Mouse (Mus musculus): ENCODE measurements at regions not wholly inside any gene's neighbourhood (a gene's known extent, or its start where the extent isn't known, plus 50 kb on each side); places are given as distances from the start of the nearest gene placed in this dataset.
"Not testable (repeated sequence)": the region's sequence is repeated elsewhere in the genome, so short reads cannot be mapped to it uniquely, and the experiment has no call there.

- no peak for DNase-seq (ENCODE audit: low spot score)
These were observed 465.7 kb downstream of the Adam6a start for GRCm38 (mm10) chr12:114009391-114009790.

- DNase-seq (ENCODE audit: low spot score) = peak; percentile 12
These were observed 469.2 kb downstream of the Adam6a start for GRCm38 (mm10) chr12:114012860-114013259.

- DNase-seq (ENCODE audit: low spot score) = not testable (repeated sequence)
These were observed 493.3 kb downstream of the Adam6a start for GRCm38 (mm10) chr12:114037011-114037410.

GRCm38 (mm10) chr12:114047991-114048390 is 504.3 kb downstream of the Adam6a start:
- not testable (repeated sequence) for DNase-seq (ENCODE audit: low spot score)

GRCm38 (mm10) chr12:114053341-114053740 is 509.6 kb downstream of the Adam6a start:
- no peak for DNase-seq (ENCODE audit: low spot score)

- DNase-seq (ENCODE audit: low spot score) = no peak
These were observed 515.9 kb downstream of the Adam6a start for GRCm38 (mm10) chr12:114059615-114060014.

- DNase-seq (ENCODE audit: low spot score) = no peak
These were observed 523.5 kb downstream of the Adam6a start for GRCm38 (mm10) chr12:114067166-114067565.

GRCm38 (mm10) chr12:114108731-114109130 is 565.0 kb downstream of the Adam6a start:
- DNase-seq (ENCODE audit: low spot score) = not testable (repeated sequence)

- no peak for DNase-seq (ENCODE audit: low spot score)
These were observed 591.2 kb downstream of the Adam6a start for GRCm38 (mm10) chr12:114134897-114135296.

- no peak for DNase-seq (ENCODE audit: low spot score)
These were observed 605.1 kb downstream of the Adam6a start for GRCm38 (mm10) chr12:114148779-114149178.

GRCm38 (mm10) chr12:114172305-114172704 is 628.6 kb downstream of the Adam6a start:
- no peak for DNase-seq (ENCODE audit: low spot score)

- no peak for DNase-seq (ENCODE audit: low spot score)
These were observed 655.8 kb downstream of the Adam6a start for GRCm38 (mm10) chr12:114199521-114199920.

GRCm38 (mm10) chr12:114222541-114222940 is 678.8 kb downstream of the Adam6a start:
- no peak for DNase-seq (ENCODE audit: low spot score)

Measured in ovary, postnatal 36 days (tissue).